Mouse (Mus musculus) thymus, postnatal 36 days (tissue): ENCODE data around the gene Ppp1r14c.

Experiments
- DNase-seq, 2 experiments: peaks; one replicate each; pipeline ENCODE4 v3.0.0; 2022; ENCODE audit warnings: mixed read lengths in 2 of 2

Gene Ppp1r14c

GRCm38 (mm10) chr10:3366036-3366869, at the start of gene Ppp1r14c:
Gene Ppp1r14c, plus strand, starts transcription at chr10:3366057.
- no peak for DNase-seq

DNA sequence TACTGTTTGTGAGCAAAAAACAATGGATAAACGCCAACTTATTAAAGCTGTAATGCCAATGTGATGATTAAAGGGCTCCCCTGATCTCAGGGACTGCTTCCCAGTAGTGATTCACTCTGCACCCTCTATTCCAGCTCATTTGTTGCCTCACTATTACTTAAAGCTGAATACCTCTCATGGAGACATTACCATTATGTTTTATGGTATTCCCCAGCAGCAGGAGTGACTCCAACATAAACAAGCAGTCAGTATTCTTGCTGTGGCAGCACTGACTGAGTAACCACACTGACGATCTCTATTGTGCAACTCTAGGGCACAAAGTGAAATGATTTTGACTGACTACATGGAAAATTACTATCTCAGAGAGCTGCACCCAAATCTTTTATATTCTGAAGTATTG, 44.5 kb upstream of the Ppp1r14c start:
- DNase-seq, result no peak

- no peak for DNase-seq
Observed at GRCm38 (mm10) chr10:3325447-3325846, 40.4 kb upstream of the Ppp1r14c start.

DNA sequence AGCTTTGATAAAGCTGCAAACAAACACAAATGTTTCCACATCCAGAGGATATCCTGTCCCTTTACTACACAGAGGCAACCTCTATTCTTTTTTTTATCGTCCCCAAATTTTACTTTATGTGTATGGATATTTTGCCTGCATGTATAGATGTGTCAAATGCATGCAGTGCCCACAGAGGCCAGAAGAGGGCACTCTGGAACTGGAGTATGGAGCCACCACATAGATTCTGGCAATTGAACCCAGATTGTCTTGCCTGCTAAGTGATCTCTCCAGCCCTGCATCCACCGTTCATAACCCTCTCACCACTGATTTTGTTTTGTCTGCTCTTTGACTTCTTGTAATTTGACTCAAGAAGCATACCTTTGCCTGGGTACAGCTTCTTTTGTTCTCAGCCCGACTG, 33.0 kb upstream of the Ppp1r14c start:
- peak; percentile 54 to 58 for DNase-seq

DNA sequence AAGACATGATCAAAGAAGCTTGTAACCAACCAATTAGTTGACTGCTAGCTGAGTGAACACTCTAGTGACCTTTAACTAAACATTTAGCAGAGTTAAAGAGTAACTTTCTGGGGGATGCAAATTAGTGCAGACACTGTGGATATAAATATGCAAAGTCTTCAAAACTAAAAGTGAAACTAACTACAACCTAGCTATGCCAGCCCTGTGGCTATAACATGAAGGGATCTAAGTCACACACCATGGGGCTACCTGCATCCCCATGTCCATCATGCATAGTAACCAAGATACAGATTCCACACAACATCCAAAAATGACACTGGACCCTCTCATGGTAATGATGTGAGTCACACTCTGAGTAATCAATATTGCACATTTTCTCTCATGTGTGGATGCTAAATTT, 31.3 kb upstream of the Ppp1r14c start:
- DNase-seq, result no peak

- DNase-seq, result no peak
Observed at GRCm38 (mm10) chr10:3336729-3337329, 29.0 kb upstream of the Ppp1r14c start.

- DNase-seq, result no peak
Observed at GRCm38 (mm10) chr10:3337330-3337901, 28.4 kb upstream of the Ppp1r14c start.

DNA sequence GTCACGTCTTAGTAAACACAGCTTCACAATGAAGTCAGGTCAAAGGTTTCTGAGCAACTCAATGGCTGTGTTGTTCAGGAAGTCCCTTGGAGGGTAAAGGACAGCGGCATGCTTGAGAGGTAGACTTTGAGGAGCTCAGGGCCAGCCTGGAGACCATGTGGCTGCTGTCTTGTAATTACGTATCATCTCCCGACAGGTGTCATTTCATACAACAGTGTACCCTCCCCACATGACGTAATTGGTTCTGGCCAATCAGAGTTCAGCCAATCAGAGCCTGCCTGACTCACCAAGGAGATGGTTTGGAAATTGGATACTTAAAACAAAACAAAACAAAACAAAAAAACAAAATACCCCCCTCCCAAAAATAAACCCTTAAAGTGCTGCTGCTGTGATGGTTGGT, 20.2 kb upstream of the Ppp1r14c start:
- DNase-seq, result no peak

GRCm38 (mm10) chr10:3359531-3359930, 6.3 kb upstream of the Ppp1r14c start:
- no peak for DNase-seq

DNA sequence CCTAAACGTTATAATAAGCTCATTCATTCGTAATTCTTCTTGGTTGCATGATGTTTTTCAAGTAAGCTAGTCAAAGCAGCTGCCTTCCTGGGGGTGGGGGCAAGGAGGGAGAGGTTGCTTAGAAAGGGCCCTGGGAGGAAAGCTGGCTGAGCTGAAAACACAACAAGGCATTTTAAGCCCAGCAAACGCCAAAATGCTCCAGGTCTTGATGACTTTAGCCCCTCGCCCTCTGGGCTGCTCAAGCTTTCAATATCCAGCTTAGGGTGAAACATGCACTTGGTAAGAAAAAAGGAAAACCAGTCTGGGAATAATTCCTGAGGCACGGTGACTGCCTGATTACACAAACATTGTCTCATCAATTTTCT, 204 bp upstream of the Ppp1r14c start:
- no peak for DNase-seq

DNA sequence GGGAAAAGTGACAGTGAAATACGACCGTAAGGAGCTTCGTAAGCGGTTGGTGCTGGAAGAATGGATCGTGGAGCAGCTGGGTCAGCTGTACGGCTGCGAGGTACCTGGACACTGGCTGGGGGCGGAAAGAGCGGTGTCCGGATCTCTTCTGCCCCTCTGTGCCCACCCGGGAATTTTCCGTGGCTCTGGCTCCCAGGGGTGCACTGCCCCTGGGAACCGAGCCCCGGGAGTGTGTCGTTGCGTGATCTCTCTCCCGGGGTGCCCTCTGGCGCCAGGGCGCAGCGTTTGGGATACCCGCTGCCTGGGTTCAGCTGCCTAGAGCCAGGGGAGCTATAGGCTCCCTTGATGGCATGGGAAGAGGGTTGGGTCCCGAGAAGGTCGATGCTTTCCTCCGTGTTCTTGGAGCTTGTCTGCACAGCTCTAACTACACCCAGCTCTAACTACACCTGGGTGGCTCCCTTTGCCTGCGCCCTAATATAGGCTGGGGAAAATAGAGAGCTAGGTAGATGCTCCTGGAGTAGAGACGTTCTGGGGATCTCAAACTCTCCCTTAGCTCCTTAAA, 1.1 kb downstream of the Ppp1r14c start:
- no peak for DNase-seq

- no peak for DNase-seq
Observed at GRCm38 (mm10) chr10:3367440-3367839, 1.6 kb downstream of the Ppp1r14c start.

DNA sequence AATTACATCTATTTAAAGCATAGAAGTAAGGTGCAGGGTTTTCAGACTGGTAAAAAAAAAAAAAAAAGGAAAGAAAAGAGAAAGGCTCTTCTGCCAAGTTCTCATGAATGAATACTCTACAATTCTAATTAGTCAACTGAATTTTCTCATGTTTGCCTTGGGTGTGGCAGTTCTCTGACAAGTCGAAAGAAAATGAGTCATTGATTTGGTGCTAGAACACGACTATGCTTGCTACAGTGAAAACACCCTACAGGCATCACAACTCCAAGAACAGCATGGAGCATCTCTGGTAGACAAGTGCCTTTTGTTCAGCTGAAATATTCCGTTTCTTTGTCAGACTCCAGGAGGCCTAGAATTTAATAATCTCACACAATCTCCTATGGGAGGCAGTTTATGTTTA, 17.3 kb downstream of the Ppp1r14c start:
- no peak for DNase-seq

DNA sequence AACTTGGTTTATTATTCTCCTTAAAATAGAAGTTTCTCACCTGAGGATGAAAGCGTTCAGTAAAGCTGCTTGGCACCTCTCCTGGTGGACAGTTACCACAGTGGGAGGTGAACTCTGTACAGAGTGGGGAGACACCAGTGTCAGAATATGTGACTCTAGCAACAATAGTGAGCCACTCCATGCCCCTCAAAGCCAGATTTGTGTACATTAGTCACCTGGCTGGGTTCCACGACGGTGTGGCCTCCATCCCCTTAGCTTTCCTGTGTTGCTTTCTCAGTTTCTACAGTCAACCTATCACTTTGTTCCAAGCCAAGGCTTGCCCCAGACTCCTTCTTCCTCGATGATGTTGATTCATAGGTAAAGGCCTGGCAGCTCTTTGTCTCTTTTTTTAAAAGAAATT, 26.4 kb downstream of the Ppp1r14c start:
- no peak for DNase-seq

GRCm38 (mm10) chr10:3393548-3393947, 27.7 kb downstream of the Ppp1r14c start:
- DNase-seq, result no peak

GRCm38 (mm10) chr10:3394193-3394592, 28.3 kb downstream of the Ppp1r14c start:
- no peak for DNase-seq

GRCm38 (mm10) chr10:3394671-3395288, 28.9 kb downstream of the Ppp1r14c start:
- DNase-seq, result no peak

DNA sequence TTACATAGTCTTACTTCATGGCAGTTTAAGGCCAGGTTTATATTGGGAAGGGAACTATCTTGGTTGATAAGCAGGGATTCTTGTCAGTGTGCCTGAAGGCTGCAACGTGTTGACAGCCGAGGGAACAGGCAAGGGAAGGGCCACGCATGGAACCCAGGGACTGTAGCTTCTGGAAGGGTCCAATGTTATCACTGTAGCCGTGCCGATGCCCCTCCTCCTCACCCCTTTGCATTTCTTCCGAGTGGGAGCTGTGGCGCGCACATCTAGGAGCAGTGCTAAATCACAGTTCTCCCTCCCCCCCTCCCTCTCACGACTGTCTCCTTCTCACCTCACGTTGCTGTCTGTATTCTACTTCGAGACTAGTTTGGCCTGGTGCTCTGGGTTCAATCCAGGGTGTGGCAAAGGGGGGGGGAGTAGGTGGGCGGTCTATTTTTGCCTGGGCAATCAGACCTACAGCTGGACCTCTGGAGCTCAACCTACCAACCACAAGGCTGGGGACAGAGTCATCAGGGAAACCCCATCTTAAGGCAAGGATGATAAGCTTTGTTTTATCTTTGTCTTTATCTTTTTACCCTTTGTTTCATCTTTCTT, 29.6 kb downstream of the Ppp1r14c start:
- DNase-seq, result no peak

DNA sequence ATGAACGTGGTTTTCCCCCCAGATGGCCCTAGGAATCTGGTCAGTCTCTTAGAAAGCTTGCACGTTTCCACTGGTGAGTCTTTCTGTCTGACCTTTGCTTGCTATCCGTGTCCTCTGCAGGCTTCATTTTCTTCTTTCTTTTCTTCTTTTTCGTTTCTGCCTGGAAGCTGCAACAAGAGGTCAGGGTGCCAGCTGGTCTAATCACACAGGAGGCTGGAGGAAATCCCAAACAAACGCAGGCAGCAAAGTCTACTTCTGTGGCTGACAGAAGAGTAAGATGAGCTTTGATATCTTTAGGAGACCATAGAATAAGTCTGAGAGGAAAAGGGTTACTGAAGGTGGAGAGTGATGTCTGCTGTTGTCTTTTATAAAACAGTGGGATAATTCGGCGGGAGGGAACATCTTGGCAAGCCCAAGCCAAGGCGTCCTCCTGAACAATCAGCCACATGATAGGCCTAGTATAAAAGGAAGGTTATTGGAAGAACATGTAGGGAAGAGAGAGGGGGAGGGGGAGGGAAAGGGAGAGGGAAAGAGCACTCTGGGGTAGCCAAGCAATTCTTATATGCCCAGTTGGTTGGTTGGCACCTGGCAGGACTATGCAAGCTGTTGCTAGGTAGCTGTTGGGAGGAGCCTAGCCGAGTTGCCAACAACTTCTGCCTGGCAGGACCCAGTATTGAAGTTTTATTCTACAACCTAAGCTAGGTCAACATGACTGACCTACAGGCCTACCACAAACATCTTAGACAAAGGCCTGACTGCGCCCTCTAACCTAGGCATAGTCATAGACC, 30.3 kb downstream of the Ppp1r14c start:
- DNase-seq, result no peak

DNA sequence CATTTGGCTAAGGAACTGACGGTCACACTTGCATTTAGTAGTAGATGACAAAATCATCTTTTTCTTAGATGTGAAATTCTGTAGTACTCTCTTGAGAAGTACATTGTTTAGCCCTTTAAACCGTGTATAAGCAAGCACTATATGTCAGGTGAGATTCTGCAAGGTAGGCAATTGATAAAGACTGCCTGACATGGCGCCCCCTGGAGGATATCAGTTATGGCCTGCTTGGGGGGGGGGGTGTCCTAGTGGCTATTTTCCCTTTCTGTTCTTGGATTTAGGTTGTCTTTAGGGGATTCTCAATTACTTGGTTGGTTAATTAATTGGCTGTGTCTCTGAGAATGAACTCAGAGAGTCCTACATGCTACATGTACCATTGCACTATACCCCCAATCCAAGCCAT, 31.5 kb downstream of the Ppp1r14c start:
- no peak for DNase-seq

DNA sequence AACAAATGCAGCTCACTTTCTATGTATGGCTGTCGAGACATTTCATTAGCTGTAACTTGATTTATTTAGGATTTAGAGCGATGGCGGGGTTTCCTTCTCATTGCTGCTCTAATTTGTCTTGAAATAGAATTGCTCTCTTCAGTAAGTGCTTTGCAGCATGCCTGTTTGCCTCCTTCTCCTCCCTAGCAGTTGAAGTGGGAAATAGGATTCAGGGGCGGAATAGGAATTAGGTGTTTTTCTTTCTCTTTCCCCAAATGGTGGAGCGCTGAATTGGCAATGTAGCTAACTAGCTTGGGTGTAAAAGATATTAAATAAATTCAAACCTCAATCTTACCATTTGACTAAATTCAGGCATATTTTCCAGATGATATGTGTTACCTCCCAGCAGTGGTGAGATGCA, 32.2 kb downstream of the Ppp1r14c start:
- DNase-seq, result no peak

DNA sequence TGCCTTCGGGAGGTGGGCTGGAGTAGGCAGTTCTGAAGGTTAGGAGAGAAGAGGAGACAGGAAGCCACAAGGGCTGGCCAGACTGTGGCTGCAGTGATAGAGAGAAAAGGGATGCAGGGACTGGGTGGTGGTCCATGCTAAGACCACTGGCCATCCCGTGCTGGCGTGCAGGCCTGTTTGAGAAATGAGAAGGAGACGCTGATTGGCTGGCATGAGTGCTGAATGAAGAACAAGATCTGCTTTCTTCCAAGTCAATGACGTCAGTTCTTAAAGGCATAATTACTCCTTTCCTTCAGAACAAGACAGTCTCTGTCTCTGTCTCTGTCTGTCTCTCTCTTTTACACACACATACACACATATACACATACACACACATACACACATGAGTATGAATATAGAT, 36.4 kb downstream of the Ppp1r14c start:
- DNase-seq, result no peak
